Mouse (Mus musculus): ENCODE data around the gene Ywhah.
A peak's percentile ranks its signal among the peaks of the same experiment; 100 is the strongest.
"Not testable (repeated sequence)": the region's sequence is repeated elsewhere in the genome, so short reads cannot be mapped to it uniquely, and the experiment has no call there.

Ywhah gene

DNA sequence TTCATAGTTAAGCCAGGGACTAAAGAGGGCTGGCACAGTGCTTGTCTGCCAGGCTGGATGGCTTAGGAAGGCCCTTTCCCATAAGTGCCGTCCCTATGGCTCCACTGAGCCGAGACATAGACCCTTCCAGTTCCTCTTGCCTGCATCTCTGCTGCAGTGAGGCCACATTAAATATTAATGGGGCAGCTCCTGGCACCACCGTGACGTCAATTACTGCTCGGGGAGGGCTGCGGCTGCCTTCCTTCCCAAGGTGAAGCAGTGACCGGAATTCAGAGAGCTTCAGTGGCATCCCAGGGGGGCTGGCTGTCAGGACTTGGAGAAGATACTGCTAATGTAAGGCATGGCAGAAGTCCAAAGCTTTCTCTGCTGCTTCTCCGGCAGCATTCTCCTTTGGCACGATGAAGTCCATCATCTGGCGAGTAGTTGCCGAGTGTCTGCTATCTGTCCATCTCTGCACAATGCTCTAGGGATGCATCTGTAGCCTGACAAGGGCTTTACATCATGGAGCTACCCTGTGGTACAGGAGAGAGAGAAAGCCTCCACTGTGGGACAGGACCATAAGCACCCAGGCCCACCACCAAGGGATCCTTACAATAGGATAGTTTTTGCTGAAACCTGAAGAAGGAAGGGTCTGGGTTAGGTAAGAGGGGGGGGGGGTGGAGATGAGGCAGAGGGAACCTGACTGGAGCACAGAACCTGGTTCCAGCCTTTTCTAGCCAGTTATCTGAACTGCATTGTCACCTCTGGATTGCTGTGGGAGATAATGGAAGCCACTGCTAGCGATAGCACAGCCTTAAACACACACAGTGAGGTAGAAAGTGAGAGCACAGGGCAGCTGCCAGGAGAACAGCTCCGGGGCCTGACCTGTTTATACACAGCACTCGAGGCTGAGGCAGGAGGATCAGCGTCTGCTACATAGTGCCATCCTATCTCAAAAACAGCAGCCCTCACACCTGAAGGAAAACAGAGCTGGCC lies 7.2 kb upstream of the Ywhah start:
- DNase-seq (ENCODE audit: low spot score): no peak

DNA sequence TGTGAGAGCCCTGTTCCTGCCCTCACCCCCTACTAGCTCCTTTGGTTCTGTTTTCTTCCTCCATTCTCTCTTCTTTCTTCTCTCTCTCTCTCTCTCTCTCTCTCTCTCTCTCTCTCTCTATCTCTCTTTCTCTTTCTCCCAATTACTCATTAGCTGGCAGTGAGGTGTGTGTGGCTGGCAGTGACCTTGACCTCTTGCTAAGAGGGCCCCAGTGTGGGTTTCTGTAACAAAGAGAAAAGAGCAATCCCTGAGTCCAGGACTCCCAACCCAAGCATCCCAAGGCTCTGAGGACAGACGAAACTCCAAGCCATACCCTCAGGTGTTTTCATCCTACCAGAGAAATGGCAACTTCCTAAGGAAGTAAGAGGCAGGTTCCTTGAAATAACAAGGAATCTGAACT lies 4.5 kb upstream of the Ywhah start:
- no peak for DNase-seq (ENCODE audit: low spot score)

DNA sequence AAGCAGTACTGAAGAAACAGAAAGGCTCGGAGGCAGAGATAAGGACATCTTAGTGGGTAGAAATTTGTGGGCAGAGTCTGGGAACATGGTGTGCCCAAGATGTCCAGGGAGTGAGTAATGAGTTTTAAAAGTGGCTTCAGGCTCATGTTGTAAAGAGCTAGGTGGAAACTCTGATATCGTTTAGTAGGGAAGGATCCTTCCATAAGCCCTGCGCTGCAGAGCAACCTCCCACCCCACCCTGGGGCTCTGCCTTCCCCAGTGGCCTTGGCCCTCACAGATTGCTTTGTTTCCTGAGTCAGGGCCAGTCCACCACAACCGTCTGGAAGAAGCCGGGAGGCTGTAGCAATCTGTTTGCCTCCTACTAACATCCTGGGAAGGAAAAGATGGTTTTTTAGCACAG lies 3.0 kb upstream of the Ywhah start:
- no peak for DNase-seq (ENCODE audit: low spot score)

DNA sequence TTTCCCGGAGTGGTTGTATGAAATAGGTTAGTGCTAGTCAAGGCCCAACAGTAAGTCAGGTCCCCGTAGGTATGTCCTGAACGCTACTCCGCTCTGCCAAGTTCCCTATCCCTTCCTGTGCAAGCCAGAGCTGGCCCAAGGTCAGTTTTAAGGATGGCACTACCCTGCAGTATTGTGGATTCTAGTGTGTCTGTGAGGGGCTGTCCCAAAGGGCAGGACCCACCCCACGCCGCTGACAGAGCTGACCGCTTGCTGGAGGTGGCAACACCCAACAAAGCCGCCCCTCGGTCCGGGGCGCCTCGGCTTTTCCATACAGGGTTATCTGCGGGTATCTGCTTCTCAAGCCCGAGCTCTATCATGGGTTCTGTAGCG lies 441 bp upstream of the Ywhah start:
- no peak for DNase-seq (ENCODE audit: low spot score)

DNA sequence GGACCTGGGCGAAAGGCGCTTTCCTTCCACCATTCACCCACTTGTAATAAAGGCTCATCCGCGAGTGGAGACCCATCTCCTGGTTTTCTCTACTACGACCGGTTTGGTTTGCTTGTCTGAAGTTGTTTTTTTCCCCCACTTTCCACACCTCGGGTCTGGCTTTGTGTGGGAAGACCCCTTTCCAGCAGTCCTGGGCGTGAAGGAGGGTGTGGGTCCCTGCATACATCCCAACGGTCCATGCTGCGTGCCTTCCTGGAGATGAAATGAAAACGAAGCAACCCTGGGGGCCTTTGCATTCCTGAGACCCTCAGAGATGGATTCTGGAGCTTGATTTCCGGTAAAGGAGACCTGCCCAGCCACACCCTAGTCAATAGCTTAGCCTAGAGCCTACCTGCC lies 808 bp downstream of the Ywhah start:
- no peak for DNase-seq (ENCODE audit: low spot score)

DNA sequence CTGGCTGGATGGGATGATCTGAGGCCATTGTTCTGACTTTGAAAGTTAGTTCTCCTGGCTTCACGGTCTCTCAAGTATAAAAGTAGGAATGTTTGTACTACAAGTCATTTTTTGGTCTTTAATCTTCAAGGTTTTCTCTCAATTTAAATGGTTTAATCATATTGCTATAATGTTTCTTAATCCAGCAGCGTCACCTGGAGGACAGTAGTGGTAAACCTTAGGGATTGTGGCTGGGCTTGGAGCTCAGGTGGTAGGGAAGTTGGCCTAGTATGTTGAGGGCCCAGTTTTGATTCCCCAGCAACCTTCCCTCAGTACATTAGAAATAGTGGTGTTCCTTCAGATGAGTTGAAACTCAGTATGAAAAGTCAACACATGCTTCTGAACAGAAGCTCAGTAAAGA lies 3.0 kb downstream of the Ywhah start:
- no peak for DNase-seq (ENCODE audit: low spot score)

DNA sequence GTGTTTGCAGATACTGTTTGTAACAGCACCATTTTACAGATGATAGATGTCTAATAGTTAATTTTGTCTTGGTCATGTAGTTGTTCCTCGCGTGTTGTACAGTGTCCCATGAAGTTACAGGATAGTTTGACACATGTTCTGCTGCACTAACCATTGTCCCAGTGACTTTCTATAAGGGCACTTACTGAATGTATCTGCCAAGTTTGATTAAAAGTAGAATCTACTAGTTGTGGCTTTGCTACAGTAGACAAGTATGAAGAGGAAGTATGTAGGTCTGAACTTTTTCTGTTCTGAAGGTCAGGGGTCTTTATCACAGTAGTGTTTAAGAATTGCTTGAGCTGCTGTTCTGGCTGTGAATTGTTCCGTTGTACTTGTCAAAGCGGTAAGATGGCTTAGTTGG lies 4.7 kb downstream of the Ywhah start:
- no peak for DNase-seq (ENCODE audit: low spot score)

DNA sequence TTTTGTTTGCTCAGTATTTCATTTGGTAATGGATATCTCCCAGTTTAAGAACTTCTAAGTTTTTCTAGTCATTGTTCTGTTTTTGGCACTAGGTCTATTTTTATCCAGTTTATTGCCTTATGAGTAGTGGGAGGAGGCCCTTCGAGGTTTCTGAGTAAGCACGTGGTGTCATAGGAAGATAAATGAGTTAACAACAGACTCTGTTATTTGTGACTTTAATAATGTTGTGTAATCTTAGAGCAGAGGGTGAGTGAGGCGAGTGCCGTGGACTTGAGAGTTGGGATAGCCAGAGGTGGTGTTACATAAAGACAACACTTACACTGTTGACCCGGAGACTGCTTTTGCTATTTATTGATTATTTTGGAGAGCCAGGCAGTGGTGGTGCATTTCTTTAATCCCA lies 5.9 kb downstream of the Ywhah start:
- DNase-seq (ENCODE audit: low spot score): peak; percentile 38

DNA sequence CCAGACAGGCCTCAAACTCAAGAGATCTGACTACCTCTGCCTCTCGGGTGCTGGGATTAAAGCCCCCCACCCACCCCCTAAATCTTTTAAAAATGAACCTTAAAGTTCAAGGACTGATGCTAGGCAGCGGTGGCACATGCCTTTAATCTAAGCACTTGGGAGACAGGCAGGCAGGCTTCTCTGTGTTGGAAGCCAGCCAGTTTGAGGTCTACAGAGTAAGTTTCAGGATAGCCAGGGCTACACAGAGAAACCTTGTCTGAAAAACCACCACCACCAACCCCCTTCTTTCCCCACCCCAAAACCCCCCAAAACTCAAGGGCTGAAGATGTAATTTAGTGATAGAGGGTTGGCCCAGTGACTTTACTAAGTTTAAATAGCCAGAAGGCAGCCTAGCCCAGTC lies 10.0 kb downstream of the Ywhah start:
- DNase-seq (ENCODE audit: low spot score): no peak

DNA sequence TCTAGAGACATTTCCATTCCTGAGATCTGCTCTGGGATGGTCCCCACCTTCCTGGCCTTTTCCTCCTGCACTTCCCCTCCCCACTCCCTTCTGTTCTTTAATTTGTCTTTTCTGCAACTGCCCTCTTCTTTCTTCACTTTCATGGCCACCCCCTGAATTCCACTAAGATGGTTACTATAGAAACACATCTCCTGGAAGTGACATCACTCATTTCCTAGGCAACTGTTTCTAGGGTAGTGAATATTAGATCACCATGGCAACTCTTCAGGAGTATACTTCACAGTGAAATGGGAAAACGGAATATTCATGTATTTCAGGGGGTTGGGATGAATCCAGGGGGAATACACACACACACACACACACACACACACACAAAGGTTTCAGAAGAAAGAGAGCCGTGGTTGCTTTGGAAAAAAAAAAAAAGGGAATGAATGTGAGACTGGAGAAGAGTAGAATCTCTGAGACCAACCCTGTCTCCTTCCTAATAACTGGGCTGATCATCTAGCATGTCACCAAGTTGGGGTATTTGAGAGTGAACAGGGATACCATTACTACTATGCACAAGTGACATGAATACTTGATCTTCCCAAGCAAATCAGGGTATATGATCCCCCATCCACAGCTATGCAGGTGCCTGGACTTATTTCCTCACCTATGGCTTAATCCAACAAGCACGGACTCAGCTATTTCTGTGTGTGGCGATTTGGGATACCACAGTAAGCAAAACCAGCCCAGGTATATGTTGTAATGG lies 12.0 kb downstream of the Ywhah start:
- no peak for DNase-seq (ENCODE audit: low spot score)

DNA sequence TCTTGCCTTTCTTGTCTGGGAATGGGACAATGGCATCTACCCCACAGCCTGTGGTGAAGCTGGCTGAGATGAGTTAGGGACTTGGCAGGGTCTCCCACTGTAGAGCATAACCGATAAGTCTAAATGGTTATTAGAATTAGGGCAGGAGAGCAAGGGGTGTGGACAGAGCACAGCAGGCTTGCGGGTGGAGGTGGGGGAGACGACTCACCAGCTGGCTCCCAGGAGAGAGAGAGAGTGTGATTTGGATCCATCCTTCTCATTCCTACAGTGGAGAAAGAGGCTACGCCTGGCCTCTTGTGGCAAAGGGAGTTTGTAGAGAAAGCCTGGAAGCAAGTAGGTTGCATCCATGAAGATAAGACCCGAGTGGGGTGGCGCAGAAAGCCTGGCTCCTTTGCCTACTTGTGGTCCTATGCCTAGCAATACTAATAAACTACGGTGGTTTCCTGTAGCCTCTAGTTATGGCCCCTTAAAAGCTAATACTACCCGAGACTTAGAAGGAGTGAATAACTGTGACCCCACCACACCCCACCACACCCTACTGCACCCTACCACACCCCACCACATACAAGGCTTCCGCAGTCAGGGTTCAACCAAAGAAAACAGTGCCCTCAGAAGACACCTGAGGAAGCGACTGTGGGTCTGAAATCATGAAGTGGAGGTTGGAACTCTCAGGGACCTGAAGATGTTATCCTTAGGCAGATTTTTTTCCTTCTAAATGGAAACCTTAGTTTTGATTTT lies 13.6 kb downstream of the Ywhah start:
- no peak for DNase-seq (ENCODE audit: low spot score)

DNA sequence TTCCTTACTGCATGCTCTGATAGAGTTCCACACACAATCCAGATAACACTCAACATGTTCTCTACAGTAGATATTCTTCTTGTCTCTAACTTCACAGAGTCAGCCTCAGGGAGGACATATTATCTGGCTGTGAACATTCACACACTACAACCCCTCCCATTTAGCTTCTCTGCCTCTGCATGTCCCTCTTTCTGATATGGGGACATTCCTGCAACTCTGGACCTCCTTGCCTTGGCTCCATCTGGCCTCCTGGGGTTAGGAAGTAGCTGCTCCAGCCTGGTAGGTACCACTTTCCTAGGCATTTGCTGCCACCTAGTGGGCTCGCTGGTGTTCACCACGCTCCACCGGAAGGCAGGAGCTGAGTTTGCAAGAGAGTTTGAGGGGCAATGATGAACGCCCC lies 14.5 kb downstream of the Ywhah start:
- DNase-seq (ENCODE audit: low spot score): peak; percentile 68

DNA sequence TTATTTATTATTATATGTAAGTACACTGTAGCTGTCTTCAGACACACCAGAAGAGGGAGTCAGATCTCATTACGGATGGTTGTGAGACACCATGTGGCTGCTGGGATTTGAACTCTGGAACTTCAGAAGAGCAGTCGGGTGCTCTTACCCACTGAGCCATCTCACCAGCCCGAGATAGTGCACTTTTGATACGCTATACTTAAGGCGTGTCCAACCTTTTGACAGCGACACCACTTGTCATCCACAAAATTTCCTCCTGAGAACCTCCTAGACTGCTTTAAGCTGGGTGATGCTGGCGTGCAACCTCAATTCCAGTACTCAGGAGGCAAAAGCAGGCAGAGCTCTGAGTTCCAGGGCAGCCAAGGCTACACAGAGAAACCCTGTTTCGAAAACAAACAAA lies 15.0 kb downstream of the Ywhah start:
- DNase-seq (ENCODE audit: low spot score): not testable (repeated sequence)

DNA sequence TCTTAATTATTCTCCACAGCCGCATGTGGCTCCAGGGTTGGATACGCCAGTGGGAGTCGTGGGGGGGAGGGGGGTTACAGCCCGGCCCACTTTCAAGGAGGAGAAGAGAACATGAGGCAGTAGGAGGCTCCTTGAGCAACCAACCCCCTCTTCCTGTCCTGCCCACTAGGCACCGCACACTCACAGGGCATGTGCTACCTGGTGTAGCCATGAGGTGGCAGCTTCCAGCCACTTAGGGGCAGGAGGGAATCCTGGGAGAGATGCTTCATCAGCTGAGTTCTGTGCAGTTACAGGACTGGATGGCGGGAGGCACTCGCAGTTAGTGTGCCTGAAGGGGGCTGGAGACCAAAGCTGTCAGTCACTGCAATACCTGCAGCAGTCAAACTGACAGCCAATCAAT lies 15.5 kb downstream of the Ywhah start:
- DNase-seq (ENCODE audit: low spot score): no peak

DNA sequence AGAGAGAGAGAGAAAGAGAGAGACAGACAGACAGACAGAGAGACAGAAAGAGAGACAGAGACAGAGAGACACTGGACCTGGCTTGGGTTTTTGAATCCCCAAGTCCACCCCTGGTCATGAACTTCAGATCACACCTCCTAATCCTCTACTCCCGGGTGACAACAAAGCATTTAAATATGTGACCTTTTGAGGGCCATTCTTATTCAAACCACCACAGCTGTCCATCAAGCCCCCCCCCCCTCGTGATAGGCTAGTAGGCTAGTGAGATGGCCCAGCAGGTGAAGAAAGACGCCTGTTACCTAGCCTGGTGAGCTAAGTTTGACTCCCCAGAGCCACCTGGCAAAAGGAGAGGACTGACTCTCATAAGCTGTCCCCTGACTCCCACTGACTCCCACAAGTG lies 16.3 kb downstream of the Ywhah start:
- DNase-seq (ENCODE audit: low spot score): no peak

DNA sequence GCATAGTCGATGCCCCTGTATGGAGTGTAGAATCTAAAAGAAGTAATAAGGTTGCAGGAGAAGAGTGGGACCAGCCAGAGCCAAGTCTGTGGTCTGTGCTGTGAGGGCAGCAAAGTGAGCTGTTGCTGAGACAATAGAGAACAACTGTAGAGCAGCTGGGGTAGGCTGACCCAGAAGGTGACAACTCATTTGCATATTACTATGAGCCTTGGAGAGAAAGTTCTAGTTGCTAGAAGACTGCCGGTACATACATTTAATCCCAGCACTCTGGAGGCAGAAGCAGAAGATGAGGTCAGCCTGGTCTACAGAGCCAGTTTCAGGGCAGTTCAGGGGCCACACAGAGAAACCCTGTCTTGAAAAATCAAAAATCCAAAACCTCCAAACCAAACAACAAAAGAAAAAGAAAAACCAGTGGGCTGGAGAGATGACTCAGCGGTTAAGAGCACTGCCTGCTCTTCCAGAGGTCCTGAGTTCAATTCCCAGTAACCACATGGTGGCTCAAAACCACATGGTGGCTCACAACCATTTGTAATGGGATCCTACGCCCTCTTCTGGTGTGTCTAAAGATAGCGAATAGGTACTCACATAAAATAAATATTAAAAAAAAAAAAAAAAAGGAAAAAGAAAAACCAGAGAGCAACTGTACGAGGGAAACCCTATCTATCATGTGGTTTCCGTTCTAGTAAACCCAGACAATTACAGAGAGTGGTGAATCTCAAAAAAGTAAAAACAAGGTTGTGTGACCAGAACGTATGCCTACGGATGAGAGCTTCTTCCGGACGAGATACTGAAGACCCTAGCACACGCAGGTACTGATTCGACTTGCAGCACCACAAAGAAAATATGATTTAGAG lies 20.3 kb downstream of the Ywhah start:
- DNase-seq (ENCODE audit: low spot score): no peak

DNA sequence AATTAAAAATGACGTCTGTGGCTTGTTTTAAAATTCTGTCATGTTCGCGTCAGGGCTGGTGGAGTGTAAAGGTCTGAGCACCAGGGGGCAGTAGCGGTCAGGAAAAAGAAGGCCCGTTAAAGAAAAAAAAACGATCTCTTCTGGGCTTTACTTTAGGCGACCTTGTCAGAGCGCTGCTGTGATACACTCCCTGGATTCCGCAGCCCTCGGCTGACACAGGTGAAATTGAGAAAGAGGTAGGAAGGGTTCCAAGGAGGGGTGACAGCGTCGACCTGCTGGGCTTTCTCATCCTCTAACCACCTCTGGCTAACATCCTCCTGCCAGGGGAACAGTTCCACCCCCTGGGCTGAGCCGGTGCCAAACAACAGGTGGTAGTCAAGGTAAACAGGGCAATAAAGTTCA lies 20.9 kb downstream of the Ywhah start:
- DNase-seq (ENCODE audit: low spot score): peak; percentile 58

DNA sequence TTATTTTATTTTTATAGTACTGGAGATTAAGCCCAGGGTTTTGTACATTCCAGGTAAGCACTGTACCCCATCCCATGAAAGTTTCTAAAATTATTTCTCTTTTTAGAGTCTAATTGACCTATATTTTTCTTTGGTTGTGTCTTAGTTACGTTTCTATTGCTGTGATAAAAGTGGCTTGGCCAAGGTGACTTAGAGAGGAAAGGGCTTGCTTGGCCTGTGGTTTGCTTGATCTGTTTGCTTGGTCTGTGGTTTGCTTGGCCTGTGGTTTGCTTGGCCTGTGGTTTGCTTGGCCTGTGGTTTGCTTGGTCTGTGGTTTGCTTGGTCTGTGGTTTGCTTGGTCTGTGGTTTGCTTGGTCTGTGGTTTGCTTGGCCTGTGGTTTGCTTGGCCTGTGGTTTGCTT lies 22.1 kb downstream of the Ywhah start:
- not testable (repeated sequence) for DNase-seq (ENCODE audit: low spot score)

DNA sequence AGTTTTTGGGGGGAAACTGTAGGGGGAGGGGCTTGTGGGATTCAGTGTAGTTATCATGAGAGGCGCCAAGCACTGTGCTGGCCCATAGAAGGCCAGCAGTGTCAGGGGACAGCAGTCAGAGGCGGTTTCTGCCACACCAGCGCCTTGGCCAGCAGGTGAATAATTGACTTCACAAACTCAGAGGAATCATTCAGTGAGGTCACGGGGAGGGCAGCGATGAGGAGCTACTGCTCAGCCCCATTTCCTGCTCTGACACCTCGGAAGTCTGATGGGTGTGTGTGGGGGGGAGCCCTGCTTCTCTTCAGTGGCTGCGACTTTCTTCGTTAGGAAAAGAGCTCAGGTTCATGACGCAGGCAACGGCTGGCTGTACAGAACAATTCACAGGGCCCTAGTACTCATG lies 24.8 kb downstream of the Ywhah start:
- no peak for DNase-seq (ENCODE audit: low spot score)

DNA sequence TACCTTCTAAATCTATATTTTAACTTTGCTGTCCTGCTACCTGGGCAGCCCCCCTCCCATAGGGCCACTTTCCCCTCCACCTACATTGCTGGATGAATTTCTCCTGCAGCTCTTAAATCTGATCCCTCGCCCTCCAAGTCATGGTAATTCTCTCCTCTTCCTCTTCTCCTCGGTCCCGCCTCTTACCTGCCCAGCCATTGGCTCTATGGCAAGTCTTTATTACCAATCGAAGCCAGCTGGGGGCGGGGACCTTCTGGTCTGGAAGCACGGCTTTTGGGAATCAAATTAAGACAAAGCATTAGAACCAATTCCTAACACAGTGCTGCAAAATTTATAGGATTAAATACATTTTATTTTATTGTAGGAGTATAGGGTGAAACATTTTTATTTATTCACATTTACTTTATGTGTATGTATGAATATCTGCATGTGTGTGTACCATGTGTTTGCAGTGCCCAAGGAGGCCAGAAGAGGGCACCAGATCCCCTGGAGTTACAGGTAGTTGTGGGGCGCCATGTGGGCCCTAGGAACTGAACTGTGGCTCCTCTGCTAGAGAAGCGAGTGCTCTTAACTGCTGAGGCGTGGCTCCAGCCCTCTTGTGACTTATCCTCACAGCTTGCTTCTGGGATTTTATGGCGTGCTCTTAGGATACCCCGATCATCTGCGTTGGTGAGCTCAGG lies 26.2 kb downstream of the Ywhah start:
- DNase-seq (ENCODE audit: low spot score): no peak

DNA sequence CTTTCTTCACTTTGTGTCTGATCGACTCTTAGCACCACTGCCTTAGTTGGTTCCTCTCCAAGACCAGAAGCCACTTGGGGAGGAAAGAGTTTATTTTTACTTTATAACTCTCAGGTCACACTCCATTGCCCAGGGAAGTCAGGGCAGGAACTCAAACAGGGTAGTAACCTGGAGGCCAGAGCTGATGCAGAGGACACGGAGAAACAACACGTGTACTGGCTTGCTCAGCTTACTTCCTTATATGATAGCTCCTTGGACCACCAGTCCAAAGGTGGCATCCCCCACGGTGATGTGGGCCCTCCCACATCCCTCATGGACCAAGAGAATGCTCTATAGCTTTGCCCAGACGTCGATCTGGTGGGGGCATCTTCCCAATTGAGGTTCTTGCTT lies 26.7 kb downstream of the Ywhah start:
- no peak for DNase-seq (ENCODE audit: low spot score)
